Mouse (Mus musculus) G1E (cell line): ENCODE measurements around the gene Snw1.

Source experiments
- CTCF ChIP-seq: IDR thresholded peaks from 2 replicates; pipeline ENCODE4 v1.5.1; 2012; ENCODE audit warnings: low read depth, low read length, inconsistent platforms, mixed read lengths
- GATA1 ChIP-seq: IDR thresholded peaks from 2 replicates; pipeline ENCODE4 v1.6.1; 2012; ENCODE audit warnings: borderline replicate concordance, low read length, inconsistent platforms, mixed read lengths
- TAL1 ChIP-seq: conservative IDR thresholded peaks from 2 replicates; pipeline ENCODE4 v1.6.1; 2012; ENCODE audit warnings: low read depth, low read length, inconsistent platforms, mixed read lengths

- TF ChIP-seq CTCF (no peak), GATA1 (no peak), TAL1 (no peak)
Measured at GRCm38 (mm10) chr12:87423700-87424099, 48.4 kb downstream of the Snw1 start.
